Mouse (Mus musculus): ENCODE results near the gene H2-K1.
"Not testable (repeated sequence)": the region's sequence is repeated elsewhere in the genome, so short reads cannot be mapped to it uniquely, and the experiment has no call there.

H2-K1 gene

GRCm38 (mm10) chr17:33953961-33954565 is 46.1 kb downstream of the H2-K1 start:
- DNase-seq: no peak

- DNase-seq: no peak
Measured at GRCm38 (mm10) chr17:33953310-33953709, 46.8 kb downstream of the H2-K1 start.

- no peak for DNase-seq
Measured at GRCm38 (mm10) chr17:33952879-33953278, 47.3 kb downstream of the H2-K1 start.

GRCm38 (mm10) chr17:33952015-33952414 is 48.1 kb downstream of the H2-K1 start:
- not testable (repeated sequence) for DNase-seq

- peak; percentile 79 for DNase-seq
Measured at GRCm38 (mm10) chr17:33951021-33951946, 48.9 kb downstream of the H2-K1 start, which contains the start of gene B3galt4. Gene B3galt4, minus strand, starts transcription at chr17:33951488.

GRCm38 (mm10) chr17:33950131-33950625 is 50.0 kb downstream of the H2-K1 start:
- no peak for DNase-seq

GRCm38 (mm10) chr17:33948905-33949537 is 51.1 kb downstream of the H2-K1 start:
- DNase-seq: no peak

GRCm38 (mm10) chr17:33948090-33948904 is 51.9 kb downstream of the H2-K1 start:
- DNase-seq: no peak

- DNase-seq: no peak
Measured at GRCm38 (mm10) chr17:33947430-33948089, 52.6 kb downstream of the H2-K1 start.
